Mouse (Mus musculus) A20 (cell line): ENCODE results near the gene Spns1.
"Not testable (repeated sequence)": the region's sequence is repeated elsewhere in the genome, so short reads cannot be mapped to it uniquely, and the experiment has no call there.

ENCODE experiments used
- DNase-seq: peaks from one replicate; pipeline ENCODE4 v3.0.0-alpha.2; 2011; ENCODE audit warnings: low read depth, low spot score

Gene Spns1

GRCm38 (mm10) chr7:126340206-126340618 is 37.0 kb downstream of the Spns1 start:
- DNase-seq: no peak

- DNase-seq: no peak
Observed at GRCm38 (mm10) chr7:126339521-126339971, 37.7 kb downstream of the Spns1 start.

- no peak for DNase-seq
Observed at GRCm38 (mm10) chr7:126338906-126339305, 38.3 kb downstream of the Spns1 start.

GRCm38 (mm10) chr7:126335556-126335955 is 41.7 kb downstream of the Spns1 start:
- DNase-seq: no peak

GRCm38 (mm10) chr7:126332691-126333090 is 44.6 kb downstream of the Spns1 start:
- DNase-seq: no peak

- DNase-seq: no peak
Observed at GRCm38 (mm10) chr7:126330693-126331092, 46.6 kb downstream of the Spns1 start.

GRCm38 (mm10) chr7:126329907-126330645 is 47.2 kb downstream of the Spns1 start:
- DNase-seq: no peak

GRCm38 (mm10) chr7:126328848-126329247 is 48.4 kb downstream of the Spns1 start:
- DNase-seq: not testable (repeated sequence)

GRCm38 (mm10) chr7:126325576-126326273 is 51.5 kb downstream of the Spns1 start:
- DNase-seq: not testable (repeated sequence)

- no peak for DNase-seq
Observed at GRCm38 (mm10) chr7:126324791-126325190, 52.5 kb downstream of the Spns1 start.

GRCm38 (mm10) chr7:126323729-126324128 is 53.5 kb downstream of the Spns1 start:
- DNase-seq: peak; percentile 77
